Mouse (Mus musculus): ENCODE results near the gene Gzmk. TPM values are rescaled to one million over a fixed set of nuclear protein-coding genes. Genes with fewer than 3 reads are reported as not detected.

Gzmk gene
- total RNA-seq, 1 experiment from 2014 or later, result not detected

DNA sequence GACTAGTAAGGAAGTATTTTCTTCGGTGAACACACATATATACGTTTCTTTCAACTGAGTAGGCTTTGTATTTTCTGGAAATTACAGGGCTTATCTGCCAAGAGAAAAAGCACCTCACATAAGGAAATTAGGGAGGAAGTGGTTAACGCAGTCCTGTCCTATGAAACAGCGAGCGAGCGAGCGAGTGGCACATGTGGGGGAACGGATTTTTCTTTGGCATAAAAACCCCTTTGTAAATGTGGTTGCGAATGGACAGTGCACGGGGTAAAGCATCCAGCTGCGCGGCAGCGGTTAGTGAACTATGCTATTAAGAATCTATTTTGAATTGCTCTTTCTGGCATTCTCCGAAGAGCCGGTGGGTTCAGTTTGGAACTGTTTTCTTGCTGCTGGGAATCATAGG is 14.4 kb downstream of the Gzmk start:
- no peak for ATAC-seq (replicated peaks; ENCODE audit: insufficient number of reproducible peaks, low FRiP score, low TSS enrichment, poor library complexity, severe bottlenecking)

DNA sequence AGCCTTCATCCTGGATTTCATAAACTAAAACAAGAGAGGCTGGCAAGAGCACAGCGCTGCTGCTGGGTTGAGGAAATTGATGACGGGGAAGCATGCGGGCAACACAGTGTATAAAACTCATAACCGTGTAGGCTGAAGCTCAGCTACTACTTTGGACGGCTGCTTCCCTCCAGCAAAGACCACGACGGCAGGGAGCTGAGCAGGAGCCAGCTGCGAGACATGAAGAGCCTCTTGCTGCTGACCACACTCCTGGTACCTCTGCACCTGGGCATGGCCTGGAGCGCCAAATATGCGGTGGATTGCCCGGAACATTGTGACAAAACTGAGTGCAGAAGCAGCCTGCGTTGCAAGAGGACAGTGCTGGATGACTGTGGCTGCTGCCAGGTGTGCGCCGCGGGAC is 16.1 kb downstream of the Gzmk start, which contains the start of gene Esm1:
Esm1 (plus strand) TSS at position 36 of the 400 bp plus-strand sequence.
- ATAC-seq (replicated peaks; ENCODE audit: insufficient number of reproducible peaks, low FRiP score, low TSS enrichment, poor library complexity, severe bottlenecking), result no peak

DNA sequence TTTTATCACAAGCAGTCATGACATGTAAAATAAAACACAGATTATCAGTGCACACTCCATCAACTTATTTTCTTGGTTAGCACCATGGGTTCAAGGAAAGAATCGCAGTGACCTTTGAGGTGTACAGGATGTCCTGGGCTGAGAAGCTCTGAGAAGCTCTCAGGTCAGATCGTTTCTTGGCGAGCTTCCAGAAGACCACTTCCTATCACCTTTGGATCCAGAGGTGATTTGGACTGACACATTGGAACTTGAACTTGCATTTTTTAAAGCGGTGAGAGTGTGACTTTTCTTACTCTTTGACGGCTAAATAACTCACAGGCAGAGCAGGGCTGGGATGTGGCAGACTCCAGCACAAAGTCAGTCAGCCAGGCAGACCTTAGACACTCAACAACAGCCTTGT is 20.4 kb downstream of the Gzmk start:
- no peak for ATAC-seq (replicated peaks; ENCODE audit: insufficient number of reproducible peaks, low FRiP score, low TSS enrichment, poor library complexity, severe bottlenecking)

DNA sequence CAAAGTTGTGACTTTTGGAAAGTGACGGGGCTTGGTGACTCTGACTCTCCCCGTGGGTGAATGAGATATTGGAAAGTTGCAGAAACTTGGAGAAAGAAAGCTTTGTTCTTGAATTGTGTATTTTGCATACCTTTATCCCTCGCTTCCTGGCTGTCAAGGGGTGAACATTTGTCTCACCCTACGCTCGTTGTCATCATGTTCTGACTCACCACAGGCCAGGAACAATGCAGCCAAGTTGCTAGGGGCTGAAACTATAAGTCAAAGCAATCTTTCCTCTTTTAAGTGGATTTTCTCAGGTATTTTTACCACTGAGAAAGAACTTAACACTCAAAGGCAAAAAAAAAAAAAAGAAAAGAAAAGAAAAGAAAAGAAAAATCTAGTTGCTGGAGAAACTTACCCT is 22.6 kb downstream of the Gzmk start:
- no peak for ATAC-seq (replicated peaks; ENCODE audit: insufficient number of reproducible peaks, low FRiP score, low TSS enrichment, poor library complexity, severe bottlenecking)

DNA sequence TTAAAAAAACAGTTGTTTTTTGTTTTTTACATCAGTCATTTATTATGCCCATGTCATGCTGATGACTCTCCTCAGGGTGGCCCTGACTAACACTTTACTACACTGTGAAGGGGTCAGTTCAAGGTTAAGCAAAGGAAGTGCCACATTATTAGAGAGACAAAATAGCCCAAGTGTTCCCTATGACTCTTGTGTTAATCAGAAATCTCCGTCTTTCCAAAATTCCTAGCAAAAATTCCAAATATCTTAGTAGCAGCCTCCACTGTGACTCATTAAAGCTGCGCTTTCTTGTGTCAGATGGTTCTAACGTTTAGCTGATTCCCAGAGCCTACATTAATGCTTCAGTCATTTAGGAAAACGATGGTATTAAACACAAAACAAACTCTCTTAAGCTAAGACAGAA is 23.5 kb downstream of the Gzmk start:
- no peak for ATAC-seq (replicated peaks; ENCODE audit: insufficient number of reproducible peaks, low FRiP score, low TSS enrichment, poor library complexity, severe bottlenecking)

DNA sequence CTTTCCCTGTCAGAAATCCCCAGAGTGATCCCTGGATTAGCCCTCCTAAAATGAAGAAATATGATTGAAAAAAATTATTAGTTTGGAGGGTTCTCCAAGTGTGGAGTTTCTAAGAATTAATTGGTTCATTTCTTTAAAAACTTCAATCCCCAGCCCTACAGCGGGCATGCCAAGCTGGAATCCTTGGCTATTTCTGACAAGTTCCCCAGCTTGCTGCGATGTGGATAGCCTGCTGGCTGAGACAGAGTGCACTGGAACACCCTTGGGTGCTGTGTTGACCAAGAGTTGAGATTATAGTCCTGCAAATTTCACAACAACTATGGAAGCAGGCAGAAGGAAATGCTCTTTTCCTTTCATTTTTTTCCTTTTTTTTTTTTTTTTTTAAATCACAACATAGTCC is 24.1 kb downstream of the Gzmk start:
- no peak for ATAC-seq (replicated peaks; ENCODE audit: insufficient number of reproducible peaks, low FRiP score, low TSS enrichment, poor library complexity, severe bottlenecking)

DNA sequence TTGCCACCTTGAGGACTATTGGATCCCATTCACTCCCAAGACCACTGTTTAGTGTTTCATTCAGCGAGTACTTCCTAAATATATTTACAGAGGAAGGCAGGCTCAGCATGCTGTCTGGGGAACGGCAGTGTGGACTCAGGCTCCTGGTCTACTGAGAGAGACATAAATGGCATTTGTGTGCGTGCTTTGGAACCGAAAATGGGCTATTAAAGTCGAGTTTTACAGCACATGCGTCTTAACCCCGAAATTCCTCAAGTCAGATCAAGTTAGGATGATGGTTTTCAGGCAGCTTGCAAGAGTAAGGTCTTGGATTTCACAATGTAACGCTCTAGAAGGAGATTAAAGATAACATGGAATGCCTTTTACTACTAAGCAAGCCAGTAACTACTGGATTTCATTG is 25.0 kb downstream of the Gzmk start:
- no peak for ATAC-seq (replicated peaks; ENCODE audit: insufficient number of reproducible peaks, low FRiP score, low TSS enrichment, poor library complexity, severe bottlenecking)

DNA sequence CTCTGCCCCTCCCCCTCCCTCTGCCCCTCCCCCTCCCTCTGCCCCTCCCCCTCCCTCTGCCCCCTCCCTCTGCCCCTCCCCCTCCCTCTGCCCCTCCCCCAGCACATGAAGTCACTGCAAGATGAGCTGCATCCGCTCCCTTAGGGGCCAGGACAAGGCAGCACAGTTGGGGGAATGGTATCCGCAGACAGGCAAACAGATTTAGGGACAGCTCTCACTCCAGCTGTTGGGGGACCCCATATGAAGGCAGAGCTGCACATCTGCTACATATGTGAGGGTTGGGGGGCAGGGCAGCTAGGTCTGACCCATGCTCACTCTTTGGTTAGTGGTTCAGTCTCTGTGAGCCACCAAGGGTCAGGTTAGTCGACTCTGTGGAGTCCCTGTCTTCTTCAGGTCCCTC is 26.4 kb downstream of the Gzmk start:
- 0 out of 2 replicates have a peak, but pooled peaks have one; percentile 27 for ATAC-seq (replicated peaks; ENCODE audit: insufficient number of reproducible peaks, low FRiP score, low TSS enrichment, poor library complexity, severe bottlenecking)

DNA sequence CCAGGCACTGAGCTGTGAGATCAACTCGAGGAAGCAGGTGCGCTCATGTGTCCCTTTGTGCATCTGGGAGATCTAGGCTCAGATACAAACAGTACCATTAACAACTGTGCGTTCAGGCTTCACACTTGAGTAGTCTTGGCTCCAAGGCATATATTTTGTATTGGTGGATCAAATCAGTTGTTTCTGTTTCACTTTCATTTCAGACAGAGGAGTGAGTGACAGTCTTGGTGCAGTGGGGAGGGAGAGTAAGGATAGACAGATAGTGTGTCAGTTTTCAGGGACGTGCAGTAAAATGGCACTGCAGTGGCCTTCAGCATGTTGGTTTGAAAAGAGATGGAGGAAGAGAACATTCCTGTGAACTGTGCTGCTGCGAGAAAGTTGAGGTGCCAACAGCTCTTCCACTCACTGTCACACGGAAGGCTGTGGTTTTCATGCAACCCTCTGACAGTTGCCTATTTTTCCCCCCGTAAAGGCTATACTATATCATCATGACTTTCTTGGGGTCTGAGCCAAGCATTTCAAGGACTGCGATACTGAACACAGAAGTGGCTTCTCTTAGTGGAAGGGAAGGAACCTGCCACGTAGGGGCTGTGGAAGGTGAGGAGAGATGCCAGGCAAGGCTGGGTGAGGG is 27.7 kb downstream of the Gzmk start:
- peak; percentile 31; the same call in 1 of the 2 replicates for ATAC-seq (replicated peaks; ENCODE audit: insufficient number of reproducible peaks, low FRiP score, low TSS enrichment, poor library complexity, severe bottlenecking)

DNA sequence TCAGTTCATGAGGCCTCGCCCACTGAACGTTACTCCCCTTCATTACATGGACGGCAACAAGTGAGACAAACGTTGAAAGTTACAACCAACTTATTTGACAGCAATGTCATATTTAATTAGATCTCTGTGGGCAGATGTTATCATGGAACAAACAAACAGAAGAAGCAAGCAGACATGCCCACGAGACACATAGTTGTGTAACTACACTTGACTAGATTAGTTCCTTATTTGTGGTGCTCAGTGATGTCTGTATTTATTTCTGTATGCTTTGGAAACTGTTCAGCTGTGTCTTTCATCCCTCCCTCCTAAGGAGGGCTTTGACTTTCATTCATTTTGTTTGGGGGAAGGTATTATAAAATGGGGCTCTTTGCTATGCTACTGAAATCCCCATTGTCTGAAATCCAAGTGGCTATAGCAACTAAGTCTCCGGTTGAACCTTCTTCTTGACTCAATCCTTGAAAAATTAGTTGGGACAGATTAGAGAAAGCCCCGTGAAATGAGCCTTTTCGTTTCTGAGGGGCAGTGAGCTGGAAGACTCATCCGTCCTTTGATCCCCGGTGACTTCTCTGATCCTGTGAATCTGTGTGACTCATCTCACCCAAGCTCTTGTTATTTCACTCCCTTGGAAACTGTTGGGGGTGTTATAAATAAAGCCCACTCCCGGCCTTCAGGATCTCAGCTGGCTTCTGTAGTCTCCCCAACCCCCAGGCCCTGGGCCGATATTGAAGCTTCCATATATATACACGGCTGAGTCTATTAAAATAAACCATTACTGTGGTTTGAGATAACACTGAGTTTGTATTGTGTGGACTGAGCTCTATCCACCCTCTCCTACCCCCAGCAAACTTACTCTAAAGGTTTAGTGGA is 28.7 kb downstream of the Gzmk start:
- ATAC-seq (replicated peaks; ENCODE audit: insufficient number of reproducible peaks, low FRiP score, low TSS enrichment, poor library complexity, severe bottlenecking), result no peak

DNA sequence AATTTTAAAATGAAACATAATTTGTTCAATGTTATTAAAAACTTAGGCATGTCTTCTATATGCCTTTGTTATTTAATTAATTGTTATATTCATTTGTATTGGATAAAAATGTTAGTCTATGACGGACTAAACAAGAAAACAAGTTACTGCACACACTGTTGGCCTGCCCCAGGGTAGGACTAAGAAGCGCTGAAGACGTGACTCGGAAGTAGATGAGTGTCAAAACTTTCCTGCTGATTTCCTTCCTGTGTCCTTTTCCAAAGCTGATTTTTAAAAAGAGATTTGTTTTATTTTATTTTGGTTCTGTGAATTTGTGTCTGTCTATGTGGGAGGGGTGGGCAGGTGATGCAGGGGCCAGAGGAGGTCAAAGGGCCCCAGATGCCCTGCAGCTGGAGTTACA is 42.0 kb downstream of the Gzmk start:
- no peak for ATAC-seq (replicated peaks; ENCODE audit: insufficient number of reproducible peaks, low FRiP score, low TSS enrichment, poor library complexity, severe bottlenecking)

DNA sequence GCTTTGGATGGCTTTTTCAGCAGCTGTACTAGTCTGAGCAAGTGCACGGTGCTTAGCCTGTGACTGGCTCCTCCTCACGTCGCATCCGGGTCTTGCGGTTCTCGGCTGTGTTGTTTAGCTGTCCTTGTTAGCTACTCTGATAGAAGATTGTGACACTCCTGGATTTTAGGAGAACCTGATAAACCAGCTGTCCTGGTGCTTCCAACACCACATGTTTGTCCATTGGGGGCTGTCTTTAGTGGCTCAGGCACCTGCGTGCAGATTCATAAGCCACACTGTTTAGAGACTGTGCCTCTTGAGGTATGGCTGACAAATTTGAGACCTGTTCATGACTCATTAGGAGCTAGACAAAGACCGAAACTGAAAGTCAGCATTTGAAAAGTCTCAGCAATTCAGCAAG is 42.4 kb downstream of the Gzmk start:
- no peak for ATAC-seq (replicated peaks; ENCODE audit: insufficient number of reproducible peaks, low FRiP score, low TSS enrichment, poor library complexity, severe bottlenecking)

DNA sequence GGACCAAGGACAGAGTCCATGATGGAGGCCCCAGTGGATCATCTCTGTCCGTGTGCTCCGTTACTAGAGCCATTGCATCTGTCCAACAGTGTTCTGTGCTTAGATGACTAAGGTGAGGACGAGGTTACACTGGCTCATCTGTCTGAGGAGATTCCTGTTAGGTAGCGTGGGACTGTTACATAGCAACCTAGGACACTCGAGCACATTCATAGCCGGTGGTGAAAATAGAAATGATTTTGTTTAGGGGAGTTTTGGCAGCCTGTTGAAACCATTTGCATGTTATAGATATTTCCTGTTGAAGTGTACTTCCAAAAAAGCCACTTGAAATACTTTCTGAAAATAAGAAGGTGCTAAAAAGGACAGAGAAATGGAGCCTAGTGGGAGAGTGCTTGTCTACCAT is 51.5 kb downstream of the Gzmk start:
- no peak for ATAC-seq (replicated peaks; ENCODE audit: insufficient number of reproducible peaks, low FRiP score, low TSS enrichment, poor library complexity, severe bottlenecking)

DNA sequence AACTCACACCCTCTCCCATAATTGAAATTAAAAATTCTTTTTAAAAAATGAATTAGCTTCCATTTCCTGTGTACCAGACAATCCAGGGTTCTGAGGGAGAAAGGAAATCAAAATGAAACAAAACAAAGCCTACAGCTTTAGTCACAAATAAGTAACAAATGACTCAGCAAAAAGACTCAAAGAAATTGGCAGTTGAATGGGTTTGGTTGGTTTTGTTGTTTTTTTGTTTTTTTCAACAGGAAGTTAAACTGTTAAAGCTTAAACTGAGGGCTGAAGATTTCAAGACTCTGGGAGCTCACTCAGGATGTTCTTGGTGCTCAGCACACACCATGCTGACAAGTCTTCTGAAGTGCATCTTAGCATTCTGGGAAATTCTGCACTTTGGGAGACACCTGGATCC is 55.5 kb downstream of the Gzmk start:
- ATAC-seq (replicated peaks; ENCODE audit: insufficient number of reproducible peaks, low FRiP score, low TSS enrichment, poor library complexity, severe bottlenecking), result no peak

DNA sequence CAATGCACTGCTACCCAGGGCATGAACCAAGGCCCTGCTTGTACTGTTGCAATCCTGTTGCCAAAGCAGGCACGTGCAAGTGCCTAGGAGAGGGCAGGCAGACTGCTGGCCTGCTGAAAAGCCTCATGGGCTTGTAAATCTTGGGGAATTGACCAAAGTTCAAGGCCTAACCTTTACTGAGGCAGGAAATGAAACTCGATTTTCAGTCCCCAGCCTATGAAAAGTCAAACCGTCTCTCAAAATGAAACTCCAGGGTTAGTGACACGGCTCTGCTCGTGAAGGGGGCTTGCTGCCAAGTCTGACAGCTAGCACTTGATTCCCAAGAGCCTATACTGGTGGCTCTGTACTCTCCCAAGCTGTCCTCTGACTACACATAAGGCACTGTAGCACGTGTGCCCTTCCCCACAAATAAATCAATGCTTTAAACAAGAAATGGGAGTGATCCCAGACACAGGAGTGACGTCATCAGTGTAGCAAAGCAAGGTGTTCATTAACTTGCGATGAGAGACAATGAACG is 57.6 kb downstream of the Gzmk start:
- no peak for ATAC-seq (replicated peaks; ENCODE audit: insufficient number of reproducible peaks, low FRiP score, low TSS enrichment, poor library complexity, severe bottlenecking)

DNA sequence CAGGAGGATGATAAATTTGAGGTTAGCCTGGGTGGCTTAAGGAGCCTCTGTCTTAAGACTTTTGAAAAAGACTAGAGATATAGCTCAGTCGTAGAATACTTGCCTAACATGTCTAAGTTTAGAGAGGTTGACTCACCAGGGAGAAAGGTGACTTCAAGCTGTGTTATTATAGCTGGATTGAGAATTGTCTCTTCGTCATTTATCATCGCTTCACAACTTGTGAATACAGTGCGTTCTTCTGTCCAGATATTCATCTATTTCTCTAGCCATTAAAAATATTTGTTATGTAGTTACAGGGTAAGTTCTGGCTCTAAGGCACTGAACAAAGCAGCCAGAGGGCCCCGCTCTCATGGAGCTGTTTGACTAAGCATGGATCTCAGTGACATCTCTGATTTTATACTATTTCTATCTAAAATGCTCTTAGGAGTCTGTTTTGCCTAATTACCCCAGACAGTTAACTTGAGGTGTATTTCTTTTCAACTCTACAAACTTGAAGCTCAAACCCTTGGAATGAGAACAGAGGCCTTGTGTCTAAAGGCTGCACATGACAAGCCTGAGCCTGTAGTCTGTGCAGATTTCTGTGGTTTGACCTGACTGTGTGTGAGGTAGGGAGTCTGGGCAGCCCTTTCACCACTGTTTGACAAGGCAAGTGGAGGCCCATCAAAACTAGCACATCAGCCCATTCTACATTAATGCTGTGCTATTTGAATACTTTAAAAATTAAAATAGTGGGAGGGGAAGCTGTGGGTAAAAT is 61.3 kb downstream of the Gzmk start:
- no peak for ATAC-seq (replicated peaks; ENCODE audit: insufficient number of reproducible peaks, low FRiP score, low TSS enrichment, poor library complexity, severe bottlenecking)

DNA sequence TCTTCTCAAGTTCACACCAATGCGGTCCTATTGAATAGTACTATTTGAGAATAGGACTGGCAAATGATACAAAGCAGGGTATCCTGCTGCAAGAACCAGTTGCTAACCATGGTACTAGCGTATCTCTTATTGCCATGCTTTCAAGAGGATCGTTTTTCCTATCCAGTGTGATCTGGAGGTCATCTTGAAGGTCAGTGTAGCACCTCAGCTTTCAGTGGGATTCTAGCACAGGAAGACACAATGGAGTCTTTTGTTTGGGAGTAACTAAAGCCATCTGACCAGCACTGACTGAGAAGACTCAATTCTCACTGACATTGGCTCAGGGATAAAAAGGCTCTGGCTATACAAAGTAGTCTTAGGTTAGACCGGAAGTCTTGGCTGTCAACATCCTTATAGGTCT is 74.2 kb downstream of the Gzmk start:
- no peak for ATAC-seq (replicated peaks; ENCODE audit: insufficient number of reproducible peaks, low FRiP score, low TSS enrichment, poor library complexity, severe bottlenecking)

DNA sequence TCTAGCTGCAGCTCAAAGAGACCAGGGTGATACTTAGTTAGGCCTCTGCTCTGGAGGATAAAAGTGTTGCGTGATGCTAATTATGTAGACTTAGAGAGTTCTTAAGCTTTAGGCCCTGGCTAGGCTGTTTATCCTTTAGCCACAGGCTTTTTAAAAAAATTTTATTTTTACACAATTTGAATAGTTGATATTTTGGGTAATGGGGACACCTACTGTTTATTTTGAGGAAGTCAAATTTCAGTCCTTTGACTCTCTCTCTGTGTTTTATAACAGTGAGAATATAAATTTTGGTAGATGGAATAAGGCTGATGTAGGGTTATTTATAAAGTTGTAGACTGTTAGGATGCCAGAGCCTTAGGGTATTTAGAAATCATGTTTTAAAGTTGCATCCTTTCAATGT is 86.1 kb downstream of the Gzmk start:
- no peak for ATAC-seq (replicated peaks; ENCODE audit: insufficient number of reproducible peaks, low FRiP score, low TSS enrichment, poor library complexity, severe bottlenecking)

DNA sequence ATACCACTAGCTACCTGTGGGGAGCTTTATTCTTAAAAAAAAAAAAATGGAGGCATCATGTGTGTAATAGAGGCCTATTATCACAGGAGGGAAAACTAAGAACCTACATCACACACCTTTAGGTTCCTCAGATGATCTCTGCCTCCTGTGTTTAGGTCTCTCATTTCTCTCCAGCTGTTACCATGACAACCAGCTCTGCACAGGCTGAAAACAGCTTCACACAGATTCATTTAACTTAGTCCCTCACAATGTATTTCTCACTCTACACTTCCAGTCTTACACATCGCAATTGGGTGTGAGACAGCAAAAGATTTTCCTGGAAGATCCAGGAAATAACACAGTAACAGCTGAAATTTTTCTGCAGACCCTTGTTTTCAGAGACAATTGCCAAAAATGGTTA is 95.7 kb downstream of the Gzmk start:
- ATAC-seq (replicated peaks; ENCODE audit: insufficient number of reproducible peaks, low FRiP score, low TSS enrichment, poor library complexity, severe bottlenecking), result no peak

Data from monocyte, adult 5-6 weeks (primary cell).